Mouse (Mus musculus) thymus, adult 2 months (tissue): ENCODE measurements at regions not wholly inside any gene's neighbourhood (a gene's known extent, or its start where the extent isn't known, plus 50 kb on each side); places are given as distances from the start of the nearest gene placed in this dataset.

Source experiments
- DNase-seq: peaks from one replicate; pipeline ENCODE4 v3.0.0; 2021
- H3K27ac ChIP-seq: fragments of 200-500 bp; 2 replicates; pipeline ENCODE4 v1.5.1; 2012; ENCODE audit warnings: low read length, control low read depth; ENCODE audit not compliant: control insufficient read depth, insufficient read depth
- H3K27me3 ChIP-seq: fragments of 200-500 bp; 2 replicates; pipeline ENCODE4 v1.6.1; 2012; ENCODE audit warnings: mild to moderate bottlenecking, low read length, moderate library complexity, mixed read lengths; ENCODE audit not compliant: control insufficient read depth, insufficient read depth
- H3K36me3 ChIP-seq: fragments of 200-500 bp; 2 replicates; pipeline ENCODE4 v1.6.1; 2012; ENCODE audit warnings: mild to moderate bottlenecking, low read length, moderate library complexity; ENCODE audit not compliant: control insufficient read depth, insufficient read depth
- H3K4me1 ChIP-seq: fragments of 200-500 bp; replicated peaks from 2 replicates; pipeline ENCODE4 v1.6.1; 2012; ENCODE audit warnings: low read length; ENCODE audit not compliant: control insufficient read depth, insufficient read depth
- H3K4me3 ChIP-seq: fragments of 200-500 bp; 2 replicates; pipeline ENCODE4 v1.5.1; 2012; ENCODE audit warnings: mild to moderate bottlenecking, low read length, control low read depth, moderate library complexity; ENCODE audit not compliant: control insufficient read depth, insufficient read depth
- CTCF ChIP-seq: fragments of 200-500 bp; IDR thresholded peaks from 2 replicates; pipeline ENCODE4 v1.5.1; 2012; ENCODE audit warnings: mild to moderate bottlenecking, control low read depth, low read length, moderate library complexity, borderline replicate concordance; ENCODE audit not compliant: control insufficient read depth, poor library complexity, insufficient read depth; ENCODE audit errors: extremely low read depth
- POLR2A ChIP-seq: fragments of 200-500 bp; IDR thresholded peaks from 2 replicates; pipeline ENCODE4 v1.6.1; 2012; ENCODE audit warnings: mild to moderate bottlenecking, low read length, control low read depth, moderate library complexity; ENCODE audit not compliant: control insufficient read depth, poor library complexity, insufficient read depth; ENCODE audit errors: extremely low read depth
- WGBS: fragments of 180-500 bp; shearing (Covaris S2); methylation state at CpG from one replicate; pipeline ENCODE4 v1.1.7; 2018; 5-methylcytosine and 5-hydroxymethylcytosine counted together

DNA sequence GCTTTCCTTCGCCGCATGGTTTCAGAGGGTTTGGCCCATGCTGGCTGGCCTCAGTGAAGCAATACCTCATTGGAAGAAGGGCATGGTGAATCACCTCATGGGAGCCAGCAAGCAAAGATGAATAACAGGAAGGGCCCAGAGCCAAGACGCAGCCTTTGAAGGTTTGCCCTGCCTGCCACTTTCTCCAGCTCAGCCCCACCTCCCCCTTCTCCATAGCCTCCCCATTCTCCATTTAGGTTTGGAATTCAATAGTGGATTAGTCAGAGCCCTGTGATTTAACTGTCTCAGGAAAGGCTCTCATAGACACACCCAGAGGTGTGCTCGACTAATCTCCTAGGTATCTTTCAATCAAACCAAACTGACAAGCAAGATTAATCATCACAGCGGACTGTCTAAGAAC, 201.0 kb downstream of the H2al1j start:
- WGBS: 92% methylated on average over 5 of the region's 5 CpGs
- Histone ChIP-seq H3K27ac (no peak overlapping the region), H3K4me3 (no peak overlapping the region), H3K36me3 (no peaks in the 10 kb centered on the region), H3K4me1 (no peaks in the 10 kb centered on the region), H3K27me3 (no peaks in the 10 kb centered on the region)
- no peak for TF ChIP-seq POLR2A
- TF ChIP-seq CTCF: no peak
- no peak for DNase-seq

DNA sequence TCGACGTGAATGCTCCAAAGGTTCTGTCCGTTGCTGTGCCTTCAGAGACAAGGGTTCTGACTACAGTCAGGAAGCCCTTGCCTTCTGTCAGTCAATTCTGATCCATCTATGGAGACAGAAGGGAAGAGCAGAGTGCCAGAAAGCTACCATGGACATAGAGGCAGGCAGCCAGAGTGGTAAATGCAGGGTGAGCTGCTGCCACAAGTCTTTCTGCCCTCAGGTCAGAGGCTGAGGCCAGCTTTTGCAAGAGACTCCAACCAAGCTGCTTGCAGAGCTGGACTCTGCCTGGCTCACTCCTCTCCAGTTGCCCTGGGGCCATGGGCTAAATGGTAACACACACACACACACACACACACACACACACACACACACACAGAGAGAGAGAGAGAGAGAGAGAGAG, 201.6 kb downstream of the H2al1j start:
- TF ChIP-seq CTCF (no peak), POLR2A (no peak)
- H3K4me1 ChIP-seq: no peaks in the 10 kb centered on the region
- 90% methylated on average over 3 of the region's 3 CpGs for WGBS
- no peak for DNase-seq
- no peaks in the 10 kb centered on the region for H3K36me3 ChIP-seq
- H3K27me3 ChIP-seq: no peaks in the 10 kb centered on the region
- no peak overlapping the region for H3K27ac ChIP-seq
- no peak overlapping the region for H3K4me3 ChIP-seq

DNA sequence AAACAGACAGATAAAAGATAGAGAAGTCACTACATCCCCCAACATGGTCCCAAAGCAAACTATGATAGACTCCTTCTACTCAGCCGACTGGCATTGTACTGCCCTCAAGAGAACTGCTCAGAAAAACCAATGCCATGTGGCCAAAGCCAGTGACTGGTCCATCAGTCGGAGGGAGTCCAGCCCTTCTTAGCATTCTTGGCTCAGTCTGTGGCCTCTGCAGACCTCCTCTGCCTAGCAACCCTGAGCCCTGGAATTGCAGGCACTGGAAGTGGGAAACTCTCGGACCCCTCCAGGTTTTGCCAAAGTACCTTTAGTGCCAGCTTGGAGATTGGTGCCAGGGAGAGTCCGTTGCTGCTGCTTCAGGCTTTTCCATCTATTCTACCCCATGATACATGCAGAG, 205.2 kb downstream of the H2al1j start:
- TF ChIP-seq POLR2A: no peak
- TF ChIP-seq CTCF: no peak
- Histone ChIP-seq H3K27me3 (no peaks in the 10 kb centered on the region), H3K4me3 (no peak overlapping the region), H3K4me1 (no peaks in the 10 kb centered on the region), H3K36me3 (no peaks in the 10 kb centered on the region), H3K27ac (no peak overlapping the region)
- no peak for DNase-seq
- 97% methylated on average over 4 of the region's 4 CpGs for WGBS

DNA sequence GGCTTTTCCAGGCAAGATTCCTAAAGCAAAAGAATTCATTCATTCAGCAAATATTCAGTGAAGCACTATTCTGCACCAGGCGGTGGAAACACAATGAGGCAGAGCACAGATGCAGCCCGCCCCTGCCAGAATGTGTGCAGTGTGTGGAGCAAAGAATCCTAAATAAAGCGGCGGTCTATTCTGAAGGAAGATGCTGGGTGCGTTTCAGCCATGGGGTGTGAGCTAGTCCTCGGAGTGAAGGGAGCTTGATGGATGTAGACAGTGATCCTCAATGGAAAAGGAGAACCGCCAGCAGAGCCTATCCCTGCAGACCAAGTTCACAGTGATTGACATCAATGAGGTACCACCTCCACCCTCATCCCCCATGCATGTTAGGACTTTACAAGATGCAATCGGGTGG, 206.2 kb downstream of the H2al1j start:
- no peaks in the 10 kb centered on the region for H3K4me1 ChIP-seq
- 96% methylated on average over 8 of the region's 8 CpGs for WGBS
- TF ChIP-seq CTCF (no peak), POLR2A (no peak)
- no peak overlapping the region for H3K4me3 ChIP-seq
- DNase-seq: no peak
- H3K27me3 ChIP-seq: no peaks in the 10 kb centered on the region
- no peak overlapping the region for H3K27ac ChIP-seq
- no peaks in the 10 kb centered on the region for H3K36me3 ChIP-seq

DNA sequence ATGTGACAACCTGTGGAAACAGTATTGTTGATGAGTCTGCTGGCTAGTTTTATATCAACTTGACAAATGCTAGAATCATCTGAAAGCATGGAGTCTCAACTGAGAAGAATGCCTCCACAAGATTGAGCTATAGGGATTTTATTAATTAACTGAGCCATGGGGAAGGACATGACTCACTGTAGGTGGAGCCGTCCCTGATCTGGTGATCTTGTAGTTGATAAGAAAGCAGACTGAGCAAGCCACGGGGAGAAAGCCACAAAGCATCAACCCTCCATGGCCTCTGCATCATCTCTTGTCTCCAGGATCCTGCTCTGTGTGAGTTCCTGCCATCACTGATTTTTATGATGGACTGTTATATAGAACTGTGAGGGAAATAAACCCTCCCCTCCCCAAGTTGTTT, 213.4 kb downstream of the H2al1j start:
- TF ChIP-seq CTCF (no peak), POLR2A (no peak)
- Histone ChIP-seq H3K36me3 (no peaks in the 10 kb centered on the region), H3K4me1 (no peaks in the 10 kb centered on the region), H3K27me3 (no peaks in the 10 kb centered on the region), H3K4me3 (no peak overlapping the region), H3K27ac (no peak overlapping the region)
- no peak for DNase-seq
- 12% methylated on average over 2 of the region's 2 CpGs for WGBS

DNA sequence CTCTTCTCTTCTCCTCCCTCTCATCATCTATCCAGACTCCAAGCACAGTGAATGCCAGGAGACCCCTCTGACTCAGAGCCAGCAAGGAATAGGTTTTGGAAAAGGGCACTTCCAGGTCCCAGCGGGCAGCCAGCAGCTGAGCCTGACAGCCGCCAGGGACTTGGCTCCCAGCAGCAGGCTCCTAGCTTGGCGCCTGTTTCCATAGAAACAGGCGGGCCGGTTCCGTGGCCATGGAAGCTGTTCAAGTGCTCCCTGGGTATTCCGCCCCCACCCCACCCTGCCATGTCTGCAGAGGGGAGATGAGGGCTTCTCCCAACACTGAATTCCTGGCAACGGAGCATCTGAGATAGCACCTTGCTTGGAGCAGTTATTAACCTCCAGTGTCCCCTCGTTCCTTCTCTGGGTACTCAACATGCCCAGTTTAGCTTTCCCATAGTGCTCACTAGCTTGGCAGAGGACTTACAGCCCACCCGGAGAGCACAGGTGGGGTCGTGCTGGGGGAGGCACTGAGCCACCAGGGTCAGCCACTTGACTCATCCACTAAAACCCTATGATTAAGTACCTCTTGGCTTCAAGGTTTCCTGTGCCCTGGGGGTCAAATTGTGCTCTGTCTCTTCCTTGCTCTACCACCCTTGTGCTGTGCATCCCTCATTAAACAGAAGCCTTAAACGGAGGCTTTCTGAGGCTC, 222.7 kb downstream of the H2al1j start:
- Histone ChIP-seq H3K4me1 (no peaks in the 10 kb centered on the region), H3K27ac (no peak overlapping the region), H3K4me3 (no peak overlapping the region), H3K27me3 (no peaks in the 10 kb centered on the region), H3K36me3 (no peaks in the 10 kb centered on the region)
- 71% methylated on average over 12 of the region's 12 CpGs for WGBS
- DNase-seq: no peak
- no peak for TF ChIP-seq POLR2A
- TF ChIP-seq CTCF: no peak

DNA sequence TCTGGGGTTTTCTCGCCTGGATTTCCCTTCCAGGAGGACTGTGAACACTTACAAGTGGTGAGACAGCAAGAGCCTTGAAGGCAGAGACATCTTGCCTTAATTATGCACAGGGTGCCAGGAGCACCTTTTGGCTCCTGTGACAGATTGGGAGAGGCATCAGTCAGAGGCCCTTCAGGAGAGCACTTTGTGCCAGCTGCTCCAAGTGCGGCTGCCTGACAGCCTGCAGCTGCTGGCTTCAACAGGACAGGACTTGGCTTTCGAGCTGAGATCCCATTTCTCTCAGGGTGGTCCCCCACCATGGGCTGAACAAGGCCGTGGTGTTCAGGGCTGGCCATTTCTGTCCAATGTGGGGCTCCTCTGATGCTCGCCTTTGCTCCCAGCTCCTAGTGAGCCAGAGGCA, 224.6 kb downstream of the H2al1j start:
- no peaks in the 10 kb centered on the region for H3K4me1 ChIP-seq
- no peaks in the 10 kb centered on the region for H3K36me3 ChIP-seq
- 81% methylated on average over 5 of the region's 5 CpGs for WGBS
- H3K4me3 ChIP-seq: no peak overlapping the region
- DNase-seq: no peak
- H3K27ac ChIP-seq: no peak overlapping the region
- H3K27me3 ChIP-seq: no peaks in the 10 kb centered on the region
- TF ChIP-seq CTCF (no peak), POLR2A (no peak)
